Mouse (Mus musculus) liver, embryonic 14.5 days (tissue): ENCODE results near the gene Pbx1. TPM values are rescaled to one million over a fixed set of nuclear protein-coding genes. Genes with fewer than 3 reads are reported as not detected.

Experiments used
- ATAC-seq: fragments of 200-750 bp; cut with Nextera tagmentation; 2 replicates; pipeline ENCODE4 v1.8.0; 2017; ENCODE audit warnings: moderate number of reproducible peaks, mild to moderate bottlenecking, moderate library complexity; ENCODE audit not compliant: insufficient read depth
- DNase-seq, 3 experiments: peaks; one replicate each; pipeline ENCODE4 v3.0.0-alpha.2; 2012 to 2013; ENCODE audit warnings: low read depth in 3 of 3, low spot score in 3 of 3
- H3K27ac ChIP-seq: fragments of 300-500 bp; sonication (generic); 2 replicates; pipeline ENCODE4 v1.5.1; 2014; ENCODE audit warnings: moderate library complexity, mild to moderate bottlenecking, control low read depth, inconsistent platforms
- H3K27me3 ChIP-seq: fragments of 300-500 bp; sonication (generic); 2 replicates; pipeline ENCODE4 v1.6.1; 2014; ENCODE audit warnings: mild to moderate bottlenecking, low read length, moderate library complexity; ENCODE audit not compliant: control insufficient read depth, insufficient read depth
- H3K36me3 ChIP-seq: fragments of 300-500 bp; sonication (generic); replicated peaks from 2 replicates; pipeline ENCODE4 v1.6.1; 2014; ENCODE audit warnings: low read depth; ENCODE audit not compliant: control insufficient read depth, insufficient read depth
- H3K4me1 ChIP-seq, 2 experiments: fragments of 200-500 bp in 1 of 2; fragments of 300-500 bp in 1 of 2; sonication (generic) in 1 of 2; replicated peaks; 2 replicates each; pipeline ENCODE4 v1.6.1; 2012 to 2014; ENCODE audit warnings: antibody characterized with exemption in 1 of 2, inconsistent platforms in 1 of 2, low read length in 1 of 2; ENCODE audit not compliant: control insufficient read depth in 2 of 2, insufficient read depth in 2 of 2
- H3K4me2 ChIP-seq: fragments of 300-500 bp; sonication (generic); 2 replicates; pipeline ENCODE4 v1.6.1; 2014; ENCODE audit warnings: low read depth, mild to moderate bottlenecking, control low read depth, moderate library complexity
- H3K4me3 ChIP-seq, 2 experiments: fragments of 200-500 bp in 1 of 2; fragments of 300-500 bp in 1 of 2; sonication (generic) in 1 of 2; 2 replicates each; pipeline ENCODE4 v1.5.1; 2012 to 2014; ENCODE audit warnings: low read depth in 2 of 2, low read length in 2 of 2, mild to moderate bottlenecking in 2 of 2, control low read depth in 1 of 2, inconsistent platforms in 1 of 2, moderate library complexity in 1 of 2; ENCODE audit not compliant: insufficient read depth in 1 of 2
- H3K9ac ChIP-seq: fragments of 300-500 bp; sonication (generic); replicated peaks from 2 replicates; pipeline ENCODE4 v1.6.1; 2014; ENCODE audit warnings: mild to moderate bottlenecking, control low read depth, moderate library complexity
- H3K9me3 ChIP-seq: fragments of 300-500 bp; sonication (generic); 2 replicates; pipeline ENCODE4 v1.6.1; 2016; ENCODE audit warnings: low read length, mixed read lengths; ENCODE audit not compliant: control insufficient read depth
- CTCF ChIP-seq: IDR thresholded peaks from 2 replicates; pipeline ENCODE4 v1.5.1; 2016; ENCODE audit warnings: antibody characterized with exemption, low read depth, control low read depth
- EP300 ChIP-seq: IDR thresholded peaks from 2 replicates; pipeline ENCODE4 v1.6.1; 2016; ENCODE audit warnings: antibody characterized with exemption, low read depth
- WGBS: fragments of 180-500 bp; shearing (Covaris S2); extraction: QIAGEN DNeasy Blood & Tissue Kit; methylation state at CpG from one replicate; pipeline ENCODE4 v1.1.7; 2014; ENCODE audit not compliant: insufficient replicate concordance; 5-methylcytosine and 5-hydroxymethylcytosine counted together
- polyA plus RNA-seq, 2 experiments: library from polyadenylated mRNA; depleted of rRNA in 1 of 2; stranded (reverse) in 1 of 2; unstranded in 1 of 2; fragments of >200 nt; fragmentation: Nextera tagmentation in 1 of 2; extraction: Ambion mirVana in 1 of 2; gene quantifications; 2 replicates each; pipeline versions ENCODE4 v1.2.1 to v1.2.3; 2012 to 2014

Gene Pbx1
- polyA plus RNA-seq, 2 experiments: 1.7 to 2.7 TPM

DNA sequence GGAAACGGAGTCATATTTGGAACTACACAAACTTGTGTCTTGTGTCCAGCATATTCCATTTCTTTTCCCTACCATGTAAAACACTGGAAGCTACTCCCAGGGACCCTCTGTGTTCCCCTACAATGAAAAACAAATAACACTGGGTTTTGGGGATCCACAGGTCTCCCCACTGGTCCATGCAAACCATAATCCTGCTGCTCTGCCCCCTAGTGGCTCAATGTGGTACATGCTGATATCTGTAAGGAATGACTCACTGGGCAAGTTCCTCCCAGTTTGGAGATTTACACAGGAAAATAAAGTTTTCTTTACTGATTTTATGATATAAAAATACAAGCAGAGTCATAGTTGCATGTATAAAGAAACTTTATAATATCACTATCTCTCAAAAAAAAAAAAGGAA is 109.2 kb downstream of the Pbx1 start:
- peak; percentile 63 for ATAC-seq
- TF ChIP-seq CTCF (peak; percentile 89), EP300 (0 out of 2 replicates have a peak, but pooled peaks have one; percentile 27)
- 95% methylated on average over 1 of the region's 1 CpGs for WGBS
- no peak overlapping the region for H3K4me3 ChIP-seq
- no peaks in the 10 kb centered on the region for H3K36me3 ChIP-seq
- no peak overlapping the region for H3K9ac ChIP-seq
- H3K27me3 ChIP-seq: no peaks in the 10 kb centered on the region
- no peak overlapping the region for H3K27ac ChIP-seq
- peak; percentile 25 to 49 (median 32) for DNase-seq
- H3K4me2 ChIP-seq: no peak overlapping the region
- H3K4me1 ChIP-seq: peaks cover 7 to 19% of the 10 kb centered on the region in 2 experiments
- H3K9me3 ChIP-seq: no peaks in the 10 kb centered on the region

- H3K4me3 ChIP-seq: no peak overlapping the region
- no peaks in the 10 kb centered on the region for H3K27me3 ChIP-seq
- TF ChIP-seq EP300 (no peak), CTCF (no peak)
- no peak for DNase-seq
- H3K4me2 ChIP-seq: no peak overlapping the region
- 75% methylated on average over 5 of the region's 5 CpGs for WGBS
- ATAC-seq: no peak
- no peaks in the 10 kb centered on the region for H3K36me3 ChIP-seq
- H3K9ac ChIP-seq: no peak overlapping the region
- peaks cover 9 to 28% of the 10 kb centered on the region in 2 experiments for H3K4me1 ChIP-seq
- H3K27ac ChIP-seq: no peak overlapping the region
- H3K9me3 ChIP-seq: no peaks in the 10 kb centered on the region
These were observed 112.4 kb downstream of the Pbx1 start for GRCm38 (mm10) chr1:168319695-168320094.

DNA sequence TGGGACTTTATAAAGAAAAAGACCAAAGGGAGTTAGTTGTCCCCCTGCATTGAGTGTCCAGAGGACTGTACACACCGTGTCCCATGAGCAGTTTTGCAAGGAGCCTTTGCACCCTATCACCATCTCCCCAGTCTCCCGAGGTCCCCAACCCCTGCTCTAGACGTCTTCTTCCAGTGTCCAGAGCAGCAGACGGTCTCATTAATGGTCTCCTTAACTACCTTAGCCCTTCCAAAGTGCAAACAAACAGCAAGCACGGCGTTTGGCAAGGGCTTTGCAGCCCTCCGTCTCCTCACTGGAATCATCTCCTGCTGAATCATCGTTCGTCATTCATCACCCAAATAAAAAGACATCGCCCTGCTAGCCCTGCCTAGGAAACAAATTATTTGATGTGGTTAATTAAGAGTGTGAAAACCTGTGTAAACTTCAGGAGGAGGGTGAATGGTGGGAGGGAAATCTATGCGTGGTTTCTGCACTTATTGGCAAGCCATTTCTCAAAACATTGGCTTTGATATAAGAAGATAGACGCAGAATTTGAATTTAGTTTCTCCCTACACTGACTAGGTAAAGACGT is 113.1 kb downstream of the Pbx1 start:
- TF ChIP-seq EP300 (no peak), CTCF (no peak)
- peaks cover 17 to 35% of the 10 kb centered on the region in 2 experiments for H3K4me1 ChIP-seq
- DNase-seq (no peak), ATAC-seq (no peak)
- WGBS: 62% methylated on average over 13 of the region's 13 CpGs
- H3K4me2 ChIP-seq: no peak overlapping the region
- H3K27me3 ChIP-seq: no peaks in the 10 kb centered on the region
- H3K9me3 ChIP-seq: no peaks in the 10 kb centered on the region
- no peak overlapping the region for H3K9ac ChIP-seq
- H3K36me3 ChIP-seq: no peaks in the 10 kb centered on the region
- H3K27ac ChIP-seq: no peak overlapping the region
- H3K4me3 ChIP-seq: no peak overlapping the region

- Histone ChIP-seq H3K4me3 (no peak overlapping the region), H3K9me3 (no peaks in the 10 kb centered on the region), H3K4me1 (peaks cover 55 to 65% of the 10 kb centered on the region in 2 experiments), H3K36me3 (no peaks in the 10 kb centered on the region), H3K4me2 (peak overlapping the region; percentile 61), H3K27ac (peak overlapping the region; percentile 67), H3K9ac (peak overlapping the region; percentile 46), H3K27me3 (no peaks in the 10 kb centered on the region)
- DNase-seq (no peak), ATAC-seq (no peak)
- TF ChIP-seq EP300 (no peak), CTCF (no peak)
These were observed 118.3 kb downstream of the Pbx1 start for GRCm38 (mm10) chr1:168313772-168314171.

DNA sequence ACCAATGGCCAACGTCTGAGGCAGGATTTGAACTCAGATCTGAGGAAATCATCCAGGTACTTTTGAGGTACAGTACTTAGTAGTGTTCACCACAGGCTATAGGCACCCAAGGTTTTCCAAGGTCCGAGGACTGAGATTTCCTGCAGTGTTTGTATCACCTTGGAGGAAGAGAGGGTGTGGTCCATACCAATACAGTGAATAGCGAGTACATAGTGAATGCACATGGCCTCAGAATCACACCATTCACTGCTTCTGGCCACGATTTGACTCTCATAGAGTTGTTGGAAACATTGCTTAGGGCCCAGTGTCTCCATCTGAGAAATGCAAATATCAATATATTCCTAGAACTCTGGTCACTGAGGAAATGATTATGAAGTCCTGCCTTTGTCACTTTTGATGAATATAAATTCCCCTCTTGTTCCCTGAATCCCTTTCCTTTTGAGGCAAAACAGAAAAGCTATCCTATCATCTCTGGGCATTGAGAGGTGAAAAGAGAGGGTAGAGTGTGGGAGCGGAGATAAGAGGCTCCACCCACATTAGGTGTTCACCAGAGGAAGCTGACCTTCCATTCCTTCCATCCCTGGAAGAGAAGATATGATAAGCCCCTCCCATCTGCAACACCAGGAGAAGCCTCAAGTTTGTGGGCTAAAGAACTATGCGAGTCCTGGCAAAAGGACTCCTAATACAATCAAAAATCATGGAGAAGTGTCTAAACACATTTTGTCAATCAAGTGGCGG is 119.2 kb downstream of the Pbx1 start:
- WGBS: 40% methylated on average over 7 of the region's 7 CpGs
- no peak for TF ChIP-seq CTCF
- TF ChIP-seq EP300: peak; percentile 93
- ATAC-seq: peak; percentile 94
- no peak overlapping the region; the same call in none of the 2 replicates for H3K9ac ChIP-seq
- H3K27ac ChIP-seq: peak overlapping the region; percentile 94
- H3K4me3 ChIP-seq: no peak overlapping the region
- peak; percentile 82 to 84 (median 83) for DNase-seq
- H3K4me2 ChIP-seq: peak overlapping the region; percentile 61
- H3K9me3 ChIP-seq: no peaks in the 10 kb centered on the region
- peaks cover 64 to 72% of the 10 kb centered on the region in 2 experiments for H3K4me1 ChIP-seq
- H3K36me3 ChIP-seq: no peaks in the 10 kb centered on the region
- H3K27me3 ChIP-seq: no peaks in the 10 kb centered on the region
